Mouse (Mus musculus) E14TG2a.4 (cell line): ENCODE results near the gene Ptprh.

ENCODE experiments used
- CTCF ChIP-seq: conservative IDR thresholded peaks from 2 replicates; pipeline ENCODE4 v1.5.1; 2014; ENCODE audit warnings: low read length
- NANOG ChIP-seq: IDR thresholded peaks from 2 replicates; pipeline ENCODE4 v1.6.1; 2014; ENCODE audit warnings: borderline replicate concordance, low read length, mixed read lengths
- POU5F1 ChIP-seq: IDR thresholded peaks from 2 replicates; pipeline ENCODE4 v1.6.1; 2014; ENCODE audit warnings: low read length, borderline replicate concordance

- no peak for TF ChIP-seq CTCF
- TF ChIP-seq POU5F1 = no peak
- TF ChIP-seq NANOG = no peak
These were observed 8.1 kb upstream of the Ptprh start for GRCm38 (mm10) chr7:4611921-4612341.
